Mouse (Mus musculus) heart, adult 2 months (tissue): ENCODE data around the gene Anln.

Experiments used
- CTCF ChIP-seq: fragments of 200-600 bp; IDR thresholded peaks from 2 replicates; pipeline ENCODE4 v1.8.1; 2022; ENCODE audit warnings: antibody characterized with exemption, mild to moderate bottlenecking, moderate library complexity
- EP300 ChIP-seq: fragments of 200-500 bp; IDR thresholded peaks from 2 replicates; pipeline ENCODE4 v1.6.1; 2011; ENCODE audit warnings: low read depth, low read length, control low read depth; ENCODE audit not compliant: insufficient read depth
- POLR2A ChIP-seq: fragments of 200-500 bp; IDR thresholded peaks from 2 replicates; pipeline ENCODE4 v1.6.1; 2011; ENCODE audit warnings: mild to moderate bottlenecking, low read depth, low read length, control low read depth; ENCODE audit not compliant: insufficient read depth

DNA sequence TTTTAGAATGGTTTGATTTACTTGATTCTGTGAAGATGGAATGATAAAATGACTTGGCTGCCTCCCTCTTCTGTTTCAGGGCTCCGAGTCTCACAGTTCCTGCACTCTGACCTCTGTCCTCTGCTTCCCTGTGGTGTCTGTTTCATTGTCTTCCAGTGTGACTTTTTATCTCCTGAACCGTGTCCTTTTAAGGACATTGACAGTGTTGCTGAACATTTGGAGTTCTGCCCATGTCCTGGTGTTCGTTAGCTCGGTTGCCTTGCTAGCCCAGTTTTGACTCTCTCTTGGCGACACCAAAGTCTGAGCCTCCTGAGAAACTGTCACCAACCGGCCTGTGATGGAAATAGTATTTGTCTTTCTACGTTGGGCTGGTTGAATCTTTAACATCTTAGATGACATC, 31.5 kb upstream of the Anln start:
- no peak for TF ChIP-seq EP300
- no peak for TF ChIP-seq POLR2A
- no peak for TF ChIP-seq CTCF
